Mouse (Mus musculus): ENCODE data around the gene Slc7a5. TPM values are rescaled to one million over a fixed set of nuclear protein-coding genes. Genes with fewer than 3 reads are reported as not detected.

Gene Slc7a5
- polyA plus RNA-seq (2017; shearing (Covaris generic)), result 38.7 TPM

DNA sequence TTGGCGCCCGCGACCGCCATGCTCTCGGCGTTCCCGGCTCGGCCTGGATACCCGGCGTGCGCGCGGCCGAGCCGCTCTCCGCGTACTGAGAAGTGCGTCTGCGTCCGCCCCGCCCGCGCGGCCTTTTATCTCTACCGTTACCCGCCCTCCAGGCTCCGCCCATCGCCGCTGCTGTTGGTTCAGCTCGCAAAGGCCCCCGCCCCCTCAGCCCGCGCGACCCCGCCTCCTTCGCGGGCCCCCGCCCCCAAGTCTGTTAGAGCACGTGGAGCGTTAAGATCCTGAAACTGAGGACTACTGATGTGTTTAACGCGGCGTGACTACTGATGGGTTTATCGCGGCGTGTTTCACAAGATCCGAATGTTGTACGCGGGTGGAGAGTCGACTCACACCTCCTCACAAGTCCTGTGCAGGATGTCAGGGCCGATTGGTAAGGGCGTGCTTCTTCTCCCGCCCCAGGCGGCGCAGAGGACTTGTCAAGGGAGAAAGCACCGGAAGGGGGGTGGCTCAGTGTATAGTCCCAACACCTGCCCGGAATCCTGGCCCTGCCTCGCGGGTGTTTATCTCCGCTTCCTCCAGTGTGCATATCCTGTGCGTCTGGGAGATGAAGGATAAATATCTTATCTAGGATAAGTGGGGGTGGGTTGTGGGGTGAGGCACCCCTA is at the start of gene Slc7a5:
TSS of gene Slc7a5 (minus strand) at position 108 of the 662 bp plus-strand sequence.

DNA sequence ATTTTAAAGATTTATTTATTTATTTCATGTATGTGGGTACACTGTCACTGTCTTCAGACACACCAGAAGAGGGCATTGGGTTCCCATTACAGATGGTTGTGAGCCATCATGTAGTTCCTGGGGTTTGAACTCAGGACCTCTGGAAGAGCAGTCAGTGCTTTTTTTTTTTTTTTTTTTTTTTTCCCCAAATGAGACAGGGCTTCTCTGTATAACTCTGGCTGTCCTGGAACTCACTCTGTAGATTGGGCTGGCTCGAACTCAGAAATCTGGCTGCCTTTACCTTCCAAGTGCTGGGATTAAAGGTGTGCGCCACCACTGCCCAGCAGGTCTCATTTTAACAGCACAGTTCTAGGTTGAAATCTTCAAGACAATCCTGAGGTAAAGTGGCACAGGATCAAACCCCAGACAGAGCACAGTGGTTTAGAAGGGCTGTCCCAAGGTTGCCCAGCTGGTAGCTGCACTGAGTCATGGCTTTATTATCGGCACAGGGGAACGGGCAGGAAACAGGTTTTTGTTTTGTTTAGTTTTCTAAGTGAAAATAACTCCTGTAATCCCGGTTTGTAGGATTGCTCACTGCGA is 41.8 kb upstream of the Slc7a5 start, which contains the start of gene Banp:
TSS of gene Banp (plus strand) at position 529 of the 579 bp plus-strand sequence.

DNA sequence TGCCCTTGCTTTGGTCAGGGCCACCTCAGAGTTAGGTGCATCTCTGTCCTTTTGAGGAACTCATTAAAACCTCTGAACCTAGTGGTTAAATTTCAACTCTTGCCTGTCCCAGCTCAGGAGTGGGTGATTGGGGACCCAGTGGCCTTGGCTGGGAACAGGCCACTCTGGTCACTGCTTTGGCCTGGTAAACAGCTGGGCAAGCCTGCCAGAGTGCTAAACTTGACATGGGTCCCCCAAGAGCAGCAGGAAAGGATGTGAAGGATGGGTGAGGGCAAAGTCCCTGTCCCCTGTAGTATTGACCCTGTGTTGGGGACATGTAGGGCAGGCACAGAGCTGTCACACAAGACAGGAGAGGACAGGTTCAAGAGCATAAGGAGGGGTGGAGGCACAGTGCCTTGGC is 37.3 kb upstream of the Slc7a5 start, which contains the start of gene Car5a:
TSS of gene Car5a (minus strand) at position 74 of the 400 bp plus-strand sequence.

Other genes with a start within 250 kb of the Slc7a5 start
- 0.12 TPM for gene Jph3, start 178.1 kb downstream of the Slc7a5 start, polyA plus RNA-seq (2017; shearing (Covaris generic))
- gene Klhdc4, start 78.1 kb downstream of the Slc7a5 start, polyA plus RNA-seq (2017; shearing (Covaris generic)), result 39.7 TPM
- gene Car5a, start 37.2 kb upstream of the Slc7a5 start, polyA plus RNA-seq (2017; shearing (Covaris generic)), result not detected
- gene Banp, start 42.1 kb upstream of the Slc7a5 start, polyA plus RNA-seq (2017; shearing (Covaris generic)), result 26.5 TPM